Mouse (Mus musculus): ENCODE measurements around the gene Vps33b.

Gene Vps33b

DNA sequence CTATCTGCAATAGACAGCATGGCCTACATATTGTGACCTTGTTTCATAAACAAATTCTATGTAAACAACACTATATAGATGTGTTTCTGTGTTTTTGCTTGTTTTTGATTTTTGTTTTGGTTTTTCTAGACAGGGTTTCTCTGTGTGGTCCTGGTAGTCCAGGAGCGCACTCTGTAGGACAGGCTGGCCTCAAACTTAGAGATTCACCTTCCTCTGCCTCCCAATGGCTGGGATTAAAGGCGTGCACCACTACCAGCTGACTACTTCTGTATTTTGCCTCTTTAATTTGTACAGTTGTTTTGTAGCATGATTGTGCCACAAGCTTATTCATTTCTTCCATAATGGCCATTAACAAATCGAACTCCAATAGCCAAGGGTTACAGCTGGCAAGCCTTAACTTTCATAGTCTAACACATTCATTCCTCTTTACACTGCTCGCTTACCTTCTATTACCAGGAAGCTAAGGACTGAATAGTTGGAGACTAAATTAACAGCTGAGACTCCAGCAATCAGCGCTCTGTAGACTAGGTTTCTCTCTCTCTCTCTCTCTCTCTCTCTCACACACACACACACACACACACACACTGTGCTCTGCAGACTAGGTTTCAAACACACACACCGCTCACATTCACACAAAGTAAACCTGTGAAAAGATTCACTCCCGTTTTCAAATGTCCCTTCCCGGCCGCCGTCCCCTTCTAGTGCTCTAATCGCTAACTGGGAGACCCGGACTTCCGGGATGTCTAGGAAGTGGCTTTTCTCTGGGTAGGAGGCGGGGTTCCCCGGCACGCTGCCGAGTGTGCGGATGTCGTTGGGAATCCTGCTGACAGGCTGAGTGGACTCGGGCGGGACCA is at the start of gene Vps33b:
Gene Vps33b, plus strand, starts transcription at position 753 of the 854 bp plus-strand sequence.
- peak; percentile 98 for DNase-seq (ENCODE audit: low spot score)

DNA sequence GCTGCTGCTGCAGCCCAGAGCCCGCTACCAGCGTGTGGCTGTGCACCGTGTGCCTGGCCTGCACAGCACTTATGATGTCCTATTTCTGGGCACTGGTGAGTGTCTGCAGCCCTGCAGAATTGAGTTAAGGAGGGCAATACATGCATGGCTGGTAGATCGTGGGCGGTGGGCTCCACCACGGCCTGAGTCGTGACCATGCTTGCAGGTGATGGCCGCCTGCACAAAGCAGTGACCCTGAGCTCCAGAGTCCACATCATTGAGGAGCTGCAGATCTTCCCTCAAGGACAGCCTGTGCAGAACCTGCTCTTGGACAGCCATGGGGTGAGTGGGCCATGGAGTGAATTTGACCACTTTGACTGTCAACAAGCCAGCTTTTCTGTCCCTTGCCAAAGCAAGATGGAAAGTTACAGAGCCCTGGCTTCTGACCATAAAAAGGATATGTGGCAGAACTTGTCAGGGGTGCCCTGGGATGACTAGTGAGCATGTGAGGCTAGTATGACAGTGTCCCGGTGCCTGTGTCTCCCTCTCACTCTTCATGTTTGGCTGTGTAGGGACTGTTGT is 49.1 kb upstream of the Vps33b start:
- no peak for DNase-seq (ENCODE audit: low spot score)

DNA sequence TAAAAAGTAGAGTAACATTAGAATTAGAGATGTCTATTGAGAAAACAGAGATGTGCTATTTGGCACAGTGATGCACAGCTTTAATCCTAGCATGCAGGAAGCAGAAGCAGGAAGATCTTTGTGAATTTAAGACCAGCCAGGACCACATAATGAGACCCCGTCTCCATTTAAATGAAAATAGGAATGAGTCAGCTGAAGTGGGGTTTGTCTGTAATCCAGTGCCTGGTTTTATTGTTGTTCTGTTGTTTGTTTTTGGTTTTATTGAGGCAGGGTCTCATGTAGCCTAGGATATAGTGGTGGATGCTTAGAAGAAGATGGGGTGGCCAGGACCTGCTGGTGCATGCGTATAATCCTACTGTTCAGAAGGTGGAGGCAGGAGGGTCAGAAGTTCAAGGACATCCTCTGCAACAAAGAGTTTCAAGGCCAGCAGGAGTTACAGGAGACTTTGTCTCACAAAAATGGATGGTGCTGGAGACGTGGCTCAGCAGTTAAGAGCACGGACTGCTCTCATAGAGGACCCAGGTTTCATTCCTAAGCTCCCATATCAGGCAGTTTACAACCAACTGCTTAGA is 48.2 kb upstream of the Vps33b start:
- no peak for DNase-seq (ENCODE audit: low spot score)

DNA sequence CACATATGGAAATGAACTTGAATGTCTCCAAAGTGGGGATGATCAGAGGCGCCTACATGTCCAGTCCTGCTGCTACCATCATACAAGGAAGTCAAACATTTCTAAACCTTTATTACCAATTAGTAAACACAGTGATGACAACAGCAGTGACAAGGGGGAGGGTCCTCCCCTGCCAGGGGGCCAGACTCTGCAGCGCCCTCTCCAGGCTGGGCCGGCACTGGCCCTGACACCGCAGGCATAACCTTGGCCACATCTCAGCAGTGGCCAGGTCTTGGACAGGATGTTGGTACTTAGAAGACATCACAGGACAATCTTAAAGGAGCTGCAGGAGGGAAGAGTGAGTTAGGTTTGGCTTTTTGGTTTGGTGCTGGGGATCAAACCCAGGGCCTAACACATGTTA is 42.4 kb upstream of the Vps33b start:
- no peak for DNase-seq (ENCODE audit: low spot score)

DNA sequence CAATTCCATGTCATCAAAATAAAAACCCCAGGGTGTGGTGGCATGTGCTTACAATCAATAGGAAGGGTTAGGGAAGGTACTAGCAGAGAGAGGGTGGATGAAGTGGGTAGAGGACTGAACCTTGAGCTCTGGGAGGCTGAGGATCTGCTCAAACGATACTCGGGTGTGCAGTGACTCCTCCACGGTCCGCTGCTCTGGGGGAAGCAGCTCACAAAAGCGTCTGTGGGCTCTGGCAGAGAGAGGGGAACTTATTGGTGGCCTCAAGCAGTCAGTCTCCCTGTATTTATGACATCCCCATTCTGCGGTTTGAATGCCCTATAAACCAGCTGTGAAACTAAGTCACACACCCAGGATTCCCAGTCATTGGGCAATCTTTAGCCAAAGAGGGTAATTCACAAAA is 39.3 kb upstream of the Vps33b start:
- DNase-seq (ENCODE audit: low spot score) = no peak

DNA sequence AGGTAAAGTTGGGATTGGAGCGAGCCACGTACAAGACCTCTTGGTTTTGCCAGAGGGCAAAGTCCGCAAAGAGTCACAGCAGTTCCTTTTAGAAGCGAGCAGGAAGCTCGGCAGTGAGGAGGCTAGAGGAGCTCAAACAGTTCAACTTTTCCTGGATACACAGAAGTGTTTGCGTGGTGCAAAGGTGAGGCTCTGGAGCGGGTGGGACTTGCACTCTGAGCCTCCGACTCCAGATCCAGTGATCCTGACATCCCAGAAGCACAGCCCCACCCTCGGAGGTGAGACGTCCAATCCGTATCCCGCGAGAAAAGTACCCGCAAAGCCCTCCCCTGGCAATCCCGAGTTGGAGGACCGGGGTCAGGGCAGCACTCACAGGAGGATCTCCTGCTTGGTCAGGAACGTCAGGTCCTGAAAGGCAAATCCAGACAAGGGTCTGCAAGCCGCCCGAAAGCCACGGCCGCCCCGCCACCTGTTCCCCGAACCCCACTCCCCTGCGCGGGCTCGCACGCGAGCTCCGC is 37.4 kb upstream of the Vps33b start:
- no peak for DNase-seq (ENCODE audit: low spot score)

DNA sequence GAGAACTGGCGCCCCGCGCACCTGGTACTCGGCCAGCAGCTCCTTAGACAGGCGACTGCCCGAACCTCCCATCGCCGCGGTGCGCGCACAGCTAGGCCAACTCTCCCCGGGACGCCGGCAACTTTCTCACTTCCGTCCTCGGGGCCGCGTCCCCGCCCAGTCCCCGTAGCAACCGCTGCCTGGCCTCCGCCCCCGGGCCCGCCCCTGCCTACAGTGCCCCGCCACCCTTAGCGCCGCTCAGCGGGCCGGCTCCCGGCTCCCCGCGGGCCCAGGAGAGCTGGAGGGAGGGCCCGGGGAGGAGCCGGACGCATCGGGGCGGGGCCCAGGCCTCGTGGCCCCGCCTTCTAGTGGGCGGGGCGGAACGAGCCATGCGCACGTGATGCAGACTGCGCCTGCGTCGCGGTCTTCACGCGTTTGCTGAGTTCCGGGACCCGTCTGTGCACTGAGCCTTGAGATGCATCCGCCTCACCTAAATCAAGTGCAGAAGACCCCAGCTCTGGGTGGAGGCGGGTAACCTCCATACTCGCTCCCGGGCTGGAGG is 36.9 kb upstream of the Vps33b start, which contains the start of the genes Cib1 and Gdpgp1:
Gene Cib1, minus strand, starts transcription at position 325 of the 541 bp plus-strand sequence.
Gene Gdpgp1, plus strand, starts transcription at position 377 of the 541 bp plus-strand sequence.
- peak; percentile 97 for DNase-seq (ENCODE audit: low spot score)

DNA sequence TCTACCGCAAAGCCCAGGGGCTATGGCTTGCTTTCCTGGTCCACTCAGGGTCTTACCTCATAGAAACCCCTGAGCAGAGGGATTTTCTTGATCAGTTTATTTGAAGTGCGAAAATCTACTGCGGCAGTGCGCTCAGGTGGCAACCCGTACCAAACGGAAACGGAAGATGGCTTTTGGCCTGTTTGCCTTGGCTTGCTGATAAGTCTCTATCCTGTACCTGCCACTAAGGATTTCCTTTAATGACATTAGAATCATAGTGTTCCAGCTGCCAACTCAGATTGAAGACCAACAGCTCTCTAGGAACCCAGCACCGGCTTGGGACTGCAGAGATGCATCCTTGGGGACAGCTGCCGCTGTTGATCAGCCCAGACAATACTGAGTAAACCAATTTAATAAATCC is 35.6 kb upstream of the Vps33b start:
- DNase-seq (ENCODE audit: low spot score) = no peak

DNA sequence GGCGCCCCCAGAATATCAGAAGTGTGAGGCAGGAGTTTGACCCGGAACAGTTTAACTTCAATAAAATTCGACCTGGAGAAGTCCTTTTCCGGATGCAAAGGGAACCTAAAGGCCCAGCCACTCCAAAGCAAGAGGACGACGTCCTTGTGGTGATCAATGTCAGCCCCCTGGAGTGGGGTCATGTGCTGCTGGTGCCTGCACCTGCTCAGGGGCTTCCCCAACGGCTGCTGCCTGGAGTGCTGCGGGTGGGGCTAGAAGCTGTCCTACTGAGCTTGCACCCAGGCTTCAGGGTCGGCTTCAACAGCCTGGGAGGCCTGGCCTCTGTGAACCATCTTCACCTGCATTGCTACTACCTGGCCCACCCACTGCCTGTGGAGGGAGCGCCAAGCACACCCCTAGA is 30.9 kb upstream of the Vps33b start:
- DNase-seq (ENCODE audit: low spot score) = no peak

DNA sequence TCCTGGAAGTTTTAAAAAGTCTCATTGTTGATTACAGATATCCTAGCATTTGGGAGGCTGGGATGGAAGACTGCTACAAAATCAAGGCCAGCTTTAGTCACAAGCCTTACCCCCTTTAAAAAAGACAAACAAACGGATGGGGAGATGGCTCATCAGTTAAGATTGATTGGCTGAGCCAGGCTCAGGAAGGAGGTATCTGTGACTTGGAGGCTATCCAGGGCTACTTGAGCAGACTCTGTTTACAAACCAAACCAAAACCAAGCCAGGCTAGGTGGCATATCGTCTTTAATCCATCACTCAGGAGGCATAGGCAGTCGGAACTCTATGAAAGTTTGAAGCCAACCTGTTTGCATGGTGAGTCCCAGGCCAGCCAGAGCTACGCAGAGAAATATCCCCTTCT is 27.8 kb upstream of the Vps33b start:
- no peak for DNase-seq (ENCODE audit: low spot score)

DNA sequence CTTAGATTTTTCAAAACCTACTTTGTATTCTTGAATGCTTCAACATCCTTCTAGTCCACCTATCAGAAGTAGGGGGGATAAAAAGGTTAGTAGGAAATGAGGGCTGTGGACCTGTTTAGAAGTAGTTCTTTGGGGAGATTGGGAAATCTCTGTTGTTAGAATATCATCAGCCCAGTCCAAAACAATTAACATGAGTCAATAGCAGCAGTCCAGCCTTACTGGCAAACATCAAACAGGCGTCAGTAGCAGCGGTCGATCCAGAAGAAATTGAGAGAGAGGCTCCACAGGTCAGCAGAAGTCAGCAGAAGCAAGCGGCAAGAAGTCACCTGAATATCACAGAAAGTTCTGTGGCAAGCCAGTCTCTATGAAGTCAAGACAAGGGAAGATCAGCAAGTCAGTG is 24.6 kb upstream of the Vps33b start:
- DNase-seq (ENCODE audit: low spot score) = no peak

DNA sequence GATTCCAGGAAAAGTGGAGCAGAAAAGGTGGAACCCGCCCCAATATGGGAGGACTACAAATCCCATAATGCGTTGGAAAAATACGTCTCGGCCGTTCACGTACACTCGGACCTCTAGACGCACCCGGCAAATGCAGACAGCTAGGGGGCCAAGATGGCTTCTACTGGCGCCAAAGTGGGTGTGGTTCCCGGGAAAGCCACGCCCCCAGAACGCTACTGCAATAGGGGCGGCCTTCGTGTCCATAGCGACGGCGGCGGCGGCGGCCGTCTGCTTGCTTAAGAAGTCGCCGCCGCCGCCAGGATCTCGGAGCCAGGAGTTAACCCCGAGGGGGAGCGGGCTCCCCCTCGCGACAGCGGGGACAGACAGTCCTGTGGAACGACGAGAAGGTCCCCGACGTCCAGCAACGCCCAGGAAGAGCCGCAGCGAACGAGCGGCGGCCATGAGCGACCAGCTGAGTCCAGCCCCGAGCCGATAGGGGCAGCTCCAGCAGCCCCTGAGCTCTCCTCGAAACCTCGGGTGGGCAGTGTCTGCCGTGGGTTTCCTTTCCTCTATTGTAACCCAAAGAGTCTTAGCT is 23.2 kb upstream of the Vps33b start, which contains the start of gene Ttll13:
Gene Ttll13, plus strand, starts transcription at position 229 of the 574 bp plus-strand sequence.
- peak; percentile 98 for DNase-seq (ENCODE audit: low spot score)

DNA sequence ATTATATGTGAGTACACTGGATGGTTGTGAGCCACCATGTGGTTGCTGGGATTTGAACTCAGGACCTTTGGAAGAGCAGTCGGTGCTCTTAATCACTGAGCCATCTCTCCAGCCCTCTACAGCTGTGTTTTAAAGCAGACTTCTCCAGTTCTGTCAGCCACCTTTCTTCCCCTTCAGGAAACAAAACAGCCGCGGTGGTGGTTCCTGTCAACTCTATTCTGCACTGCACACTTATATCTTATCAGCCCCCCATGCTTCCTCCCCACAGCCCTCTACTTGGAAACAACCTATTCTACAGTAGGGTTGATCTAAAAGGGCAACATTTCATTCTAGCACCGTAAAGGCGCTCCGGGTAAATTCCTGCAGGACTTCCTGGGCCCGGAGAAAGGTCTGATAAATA is 22.6 kb upstream of the Vps33b start:
- DNase-seq (ENCODE audit: low spot score) = no peak

DNA sequence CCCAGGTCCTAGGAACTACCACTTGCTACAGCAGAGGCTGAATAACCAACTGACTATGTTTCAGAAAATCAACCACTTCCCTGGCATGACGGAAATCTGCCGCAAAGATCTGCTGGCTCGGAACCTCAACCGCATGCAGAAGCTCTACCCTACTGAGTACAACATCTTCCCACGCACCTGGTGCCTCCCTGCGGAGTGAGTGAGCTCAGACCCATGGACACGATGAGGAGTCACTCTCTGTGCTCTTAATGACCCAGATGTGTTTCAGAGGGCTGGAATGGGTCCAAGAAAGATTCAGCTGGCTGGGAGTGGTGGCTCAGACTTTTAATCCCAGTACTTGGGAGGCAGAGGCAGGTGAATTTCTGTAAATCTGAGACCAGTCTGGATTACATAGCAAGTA is 17.0 kb upstream of the Vps33b start:
- no peak for DNase-seq (ENCODE audit: low spot score)

DNA sequence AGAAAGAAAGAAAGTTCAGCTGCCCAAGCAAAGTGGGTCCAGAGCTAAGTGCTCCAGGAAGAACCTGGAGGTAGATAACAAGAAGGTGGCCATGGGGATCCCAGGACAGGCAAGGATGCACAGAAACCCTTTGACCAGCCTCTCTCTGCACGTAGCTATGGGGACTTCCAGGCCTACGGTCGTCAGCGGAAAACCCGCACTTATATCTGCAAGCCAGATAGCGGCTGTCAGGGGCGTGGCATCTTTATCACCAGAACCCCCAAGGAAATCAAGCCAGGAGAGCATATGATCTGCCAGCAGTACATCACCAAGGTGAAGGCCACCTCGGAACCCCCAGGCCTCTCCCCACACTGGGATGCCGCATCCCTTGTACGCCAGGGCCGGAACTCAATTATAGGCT is 16.6 kb upstream of the Vps33b start:
- no peak for DNase-seq (ENCODE audit: low spot score)

DNA sequence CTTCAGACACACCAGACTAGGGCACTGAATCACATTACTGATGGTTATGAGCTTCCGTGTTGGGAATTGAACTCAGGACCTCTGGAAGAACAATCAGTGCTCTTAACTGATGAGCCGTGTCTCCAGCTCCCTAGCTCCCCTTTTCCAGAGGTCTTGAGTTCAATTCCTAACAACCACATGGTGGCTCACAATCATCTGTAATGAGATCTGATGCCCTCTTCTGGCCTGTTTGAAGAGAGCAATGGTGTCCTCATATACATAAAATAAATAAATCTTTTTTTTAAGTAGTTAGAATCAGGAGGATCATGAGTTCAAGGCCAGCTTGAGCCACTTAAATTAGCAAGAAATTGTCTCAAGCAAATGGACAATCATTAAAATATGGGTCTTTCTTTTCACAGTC is 13.5 kb upstream of the Vps33b start:
- DNase-seq (ENCODE audit: low spot score) = no peak

DNA sequence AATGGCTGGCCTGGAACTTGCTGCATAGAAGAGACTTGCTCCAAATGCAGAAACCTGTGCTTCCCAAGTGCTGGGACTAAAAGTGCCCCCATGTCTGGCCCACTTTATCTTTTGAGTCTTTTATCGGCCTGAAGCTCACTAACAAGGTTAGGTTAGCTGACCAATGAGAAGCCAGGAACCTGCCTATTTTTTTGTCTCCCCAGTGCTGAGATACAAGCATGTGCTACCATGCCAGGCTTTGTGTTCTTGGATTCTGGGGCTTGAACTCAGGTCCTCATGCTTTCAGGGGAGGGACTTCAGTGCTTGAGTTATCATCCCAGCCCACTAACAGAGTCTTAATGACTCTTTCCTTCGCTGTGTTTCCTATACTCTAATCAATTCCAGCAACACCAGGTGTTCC is 11.7 kb upstream of the Vps33b start:
- DNase-seq (ENCODE audit: low spot score) = no peak

DNA sequence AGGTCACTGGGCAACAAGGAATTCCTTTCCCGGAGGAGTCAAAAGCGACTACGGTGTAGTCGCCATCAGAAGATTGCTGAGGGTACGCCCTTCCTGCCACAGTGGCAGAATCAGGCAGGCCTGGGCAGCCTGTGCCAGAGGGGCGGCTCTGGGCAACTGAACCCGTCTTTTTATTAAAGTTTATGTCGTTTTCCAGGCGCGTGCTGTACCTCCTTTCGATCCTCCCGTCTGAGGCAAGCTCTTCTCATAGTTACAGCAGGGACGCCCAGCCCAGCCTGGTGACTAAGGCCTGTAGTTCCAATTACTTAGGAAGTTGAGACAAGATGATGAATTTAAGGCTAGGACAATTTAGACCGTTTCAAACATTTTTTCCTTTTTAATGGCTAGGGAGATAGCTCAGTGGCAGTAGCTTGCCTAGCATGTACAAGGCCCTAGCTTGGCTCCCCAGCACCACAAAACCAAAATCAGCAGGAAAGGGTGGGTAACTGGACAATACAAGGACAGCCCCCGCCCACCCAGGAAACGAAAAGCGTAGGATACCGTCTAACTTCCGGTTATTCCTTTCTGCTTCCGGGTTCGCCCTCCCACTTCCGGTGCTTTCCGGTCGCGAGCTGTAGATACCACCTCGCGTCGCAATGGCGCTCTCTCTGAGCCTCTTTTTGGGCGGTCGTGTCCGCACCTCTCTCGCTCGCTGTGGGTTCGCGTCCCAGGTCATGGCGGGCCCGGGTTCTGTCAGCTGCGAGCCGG is 8.7 kb upstream of the Vps33b start, which contains the start of gene Ngrn:
Gene Ngrn, plus strand, starts transcription at position 591 of the 747 bp plus-strand sequence.
- peak; percentile 86 for DNase-seq (ENCODE audit: low spot score)

DNA sequence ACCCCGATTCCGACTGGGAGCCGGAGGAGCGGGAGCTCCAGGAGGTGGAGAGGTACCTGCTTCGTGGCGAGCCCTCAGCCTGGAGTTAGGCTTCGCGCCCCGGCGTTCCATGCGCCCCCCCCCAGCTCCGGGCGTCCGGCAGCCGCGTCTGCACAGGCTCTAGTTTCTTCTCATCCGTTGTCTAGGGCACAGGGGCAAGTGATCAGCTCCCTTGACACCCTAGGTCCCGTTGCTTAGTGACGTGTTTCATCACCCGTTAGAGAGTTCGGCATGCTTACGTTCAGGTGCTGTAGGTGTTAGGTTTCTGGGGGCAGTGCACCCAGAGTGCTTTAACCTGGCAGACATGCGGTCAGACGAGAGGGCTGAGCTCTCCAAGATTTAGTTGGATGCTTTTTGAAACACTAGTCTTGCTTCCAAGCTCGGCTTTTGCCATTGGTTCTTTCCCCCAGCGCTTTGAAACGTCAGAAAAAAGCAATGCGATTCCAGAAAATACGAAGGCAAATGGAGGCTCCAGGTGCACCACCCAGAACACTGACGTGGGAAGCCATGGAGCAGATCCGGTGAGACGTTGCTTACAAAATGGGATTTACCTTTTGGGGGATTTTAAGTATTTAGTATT is 8.0 kb upstream of the Vps33b start:
- no peak for DNase-seq (ENCODE audit: low spot score)

DNA sequence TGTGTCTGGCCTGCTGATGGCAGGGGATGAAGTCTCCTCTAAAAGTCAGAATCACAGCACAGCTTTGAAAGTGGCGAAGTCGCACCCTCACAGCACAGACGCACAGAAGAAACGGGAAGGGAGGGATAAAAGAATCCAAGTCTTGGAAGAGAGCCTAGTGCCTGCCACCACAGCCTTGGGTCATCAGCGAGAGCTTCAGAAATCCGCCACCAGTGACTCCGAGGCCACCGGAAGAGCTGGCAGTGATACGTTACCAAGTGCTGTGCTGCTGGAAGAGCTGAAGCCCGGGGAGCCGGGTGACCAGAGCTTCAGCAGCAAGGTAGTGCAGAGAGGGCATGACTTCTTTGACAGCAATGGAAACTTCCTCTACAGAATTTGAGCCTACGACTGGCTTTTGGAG is 4.8 kb upstream of the Vps33b start:
- DNase-seq (ENCODE audit: low spot score) = no peak

DNA sequence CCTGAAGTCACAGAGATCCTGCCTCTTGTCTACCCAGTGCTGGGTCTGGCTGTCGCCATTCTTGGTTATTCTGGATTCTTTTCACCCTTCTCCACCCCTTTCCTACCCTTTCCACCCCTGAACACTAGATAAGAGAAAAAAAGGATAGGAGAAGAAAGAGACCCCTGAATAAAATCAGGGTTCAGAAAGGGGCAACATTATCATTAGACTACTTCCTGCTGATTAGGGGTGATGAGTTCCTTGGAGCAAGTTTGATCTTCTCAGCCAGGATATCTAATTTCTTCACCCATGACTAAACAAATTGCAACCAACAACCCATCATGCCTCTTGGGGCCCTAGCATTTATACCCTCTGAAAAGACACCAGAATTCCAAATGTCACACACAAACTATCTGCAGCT is 1.7 kb upstream of the Vps33b start:
- no peak for DNase-seq (ENCODE audit: low spot score)
